Mouse (Mus musculus): ENCODE data around the gene Pappa. TPM values are rescaled to one million over a fixed set of nuclear protein-coding genes. Genes with fewer than 3 reads are reported as not detected.

Pappa gene
- total and polyA plus RNA-seq, 3 experiments: not detected

DNA sequence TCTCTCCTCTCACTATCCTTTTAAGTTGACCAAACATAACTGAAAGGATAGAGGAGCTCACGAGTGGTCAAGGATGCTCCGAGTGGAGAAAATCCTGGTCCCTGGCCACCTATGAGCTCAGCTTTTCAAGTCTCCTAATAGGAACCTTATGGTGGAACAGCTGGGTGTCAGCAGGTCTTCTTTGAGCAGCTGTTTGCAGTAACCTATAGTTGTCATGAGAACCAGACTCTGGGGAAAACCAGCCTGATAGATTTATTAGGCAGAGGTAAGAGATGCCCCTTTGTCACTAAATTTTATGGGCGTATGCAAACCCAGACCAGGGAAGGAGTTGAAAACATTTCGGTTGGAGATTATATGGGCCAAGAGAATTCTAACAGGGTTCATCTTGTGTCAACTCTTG lies 267.0 kb downstream of the Pappa start (continued):
- no peak for TF ChIP-seq ZMIZ1 (IDR thresholded peaks at IDR 0.05; ENCODE audit: low read depth, low read length)
- no peak for TF ChIP-seq JUND (IDR thresholded peaks at IDR 0.05; ENCODE audit: low read depth, low read length)
- TF ChIP-seq ZC3H11A (IDR thresholded peaks at IDR 0.05; ENCODE audit: low read depth, low read length): no peak

DNA sequence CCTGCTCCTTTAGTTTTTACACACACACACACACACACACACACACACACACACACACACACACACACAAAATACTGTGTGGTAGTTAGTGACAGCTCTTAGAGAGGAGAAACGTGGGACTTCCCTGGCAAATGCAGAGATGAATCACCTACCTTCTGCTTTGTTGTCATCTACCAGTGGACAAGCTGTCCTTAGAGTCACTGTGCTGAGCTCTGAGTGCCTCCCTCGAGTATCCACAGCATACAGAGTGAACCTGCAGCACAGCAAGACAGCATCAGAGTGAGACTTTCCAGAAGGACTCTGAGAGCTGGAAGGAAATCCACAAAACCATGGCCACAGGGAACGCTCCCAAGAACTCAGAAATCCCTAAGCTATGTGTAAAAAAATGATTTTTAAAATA lies 272.8 kb downstream of the Pappa start:
- Histone ChIP-seq H3K36me3 (ENCODE audit: control insufficient read depth in 1 of 2, insufficient read depth in 2 of 2, low read length in 2 of 2) (no peaks in the 10 kb centered on the region), H3K9ac (ENCODE audit: control insufficient read depth, low read depth, low read length, poor library complexity, severe bottlenecking) (no peak overlapping the region), H3K4me3 (ENCODE audit: control insufficient read depth in 1 of 2, insufficient read depth in 1 of 2, low read depth in 2 of 2, low read length in 2 of 2) (no peak overlapping the region), H3K9me3 (replicated peaks; ENCODE audit: insufficient read depth, low read length) (no peaks in the 10 kb centered on the region), H3K79me2 (ENCODE audit: control insufficient read depth, insufficient read depth, low read length, poor library complexity) (no peaks in the 10 kb centered on the region), H3K27me3 (ENCODE audit: control insufficient read depth in 1 of 2, insufficient read depth in 2 of 2, low read length in 2 of 2) (no peaks in the 10 kb centered on the region), H3K27ac (ENCODE audit: control insufficient read depth, low read depth, low read length) (no peak overlapping the region), H3K4me1 (ENCODE audit: control insufficient read depth in 1 of 2, insufficient read depth in 2 of 2, low read length in 2 of 2) (no peaks in the 10 kb centered on the region)
- DNase-seq (ENCODE audit: low read depth, low spot score): no peak
- no peak for TF ChIP-seq KAT2A (conservative IDR thresholded peaks at IDR 0.05; ENCODE audit: low read depth, low read length)
- TF ChIP-seq EP300 (IDR thresholded peaks at IDR 0.05; ENCODE audit: low read depth in 1 of 2, low read length in 2 of 2): no peak
- no peak for TF ChIP-seq HCFC1 (IDR thresholded peaks at IDR 0.05; ENCODE audit: low read depth, low read length)

DNA sequence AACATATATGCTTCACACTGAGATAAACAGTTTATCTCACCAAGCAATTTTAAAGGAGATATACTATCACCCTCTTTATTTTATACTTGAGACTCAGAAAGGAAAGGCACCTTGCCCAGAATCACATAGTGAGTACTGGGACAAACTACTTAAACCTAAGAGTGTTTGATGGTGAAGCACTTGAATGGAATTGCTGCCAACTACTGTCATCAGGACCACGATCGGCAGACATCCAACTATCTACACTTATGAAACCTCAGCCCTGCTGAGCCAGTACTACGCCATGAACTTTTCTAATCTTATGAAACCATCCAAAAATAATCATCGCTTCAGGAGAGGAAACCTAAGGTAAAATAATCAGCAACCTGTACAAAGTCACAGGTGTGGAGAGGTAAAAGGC lies 275.5 kb downstream of the Pappa start:
- DNase-seq (ENCODE audit: low read depth, low spot score): no peak
- Histone ChIP-seq H3K79me2 (ENCODE audit: control insufficient read depth, insufficient read depth, low read length, poor library complexity) (no peaks in the 10 kb centered on the region), H3K27ac (ENCODE audit: control insufficient read depth, low read depth, low read length) (no peak overlapping the region), H3K36me3 (ENCODE audit: control insufficient read depth in 1 of 2, insufficient read depth in 2 of 2, low read length in 2 of 2) (no peaks in the 10 kb centered on the region), H3K27me3 (ENCODE audit: control insufficient read depth in 1 of 2, insufficient read depth in 2 of 2, low read length in 2 of 2) (no peaks in the 10 kb centered on the region), H3K9me3 (replicated peaks; ENCODE audit: insufficient read depth, low read length) (no peaks in the 10 kb centered on the region), H3K4me1 (ENCODE audit: control insufficient read depth in 1 of 2, insufficient read depth in 2 of 2, low read length in 2 of 2) (no peaks in the 10 kb centered on the region), H3K4me3 (ENCODE audit: control insufficient read depth in 1 of 2, insufficient read depth in 1 of 2, low read depth in 2 of 2, low read length in 2 of 2) (no peak overlapping the region), H3K9ac (ENCODE audit: control insufficient read depth, low read depth, low read length, poor library complexity, severe bottlenecking) (no peak overlapping the region)
- TF ChIP-seq MAFK (IDR thresholded peaks at IDR 0.05; ENCODE audit: borderline replicate concordance, low read depth, low read length): no peak
- TF ChIP-seq CHD2 (IDR thresholded peaks at IDR 0.05; ENCODE audit: low read length): no peak
- TF ChIP-seq ZKSCAN1 (IDR thresholded peaks at IDR 0.05; ENCODE audit: low read depth, low read length): no peak
- TF ChIP-seq SMC3 (IDR thresholded peaks at IDR 0.05; ENCODE audit: low read depth, low read length): no peak
- TF ChIP-seq MYB (IDR thresholded peaks at IDR 0.05; ENCODE audit: low read depth, low read length): no peak
- TF ChIP-seq POLR2AphosphoS2 (IDR thresholded peaks at IDR 0.05; ENCODE audit: low read length): no peak
- TF ChIP-seq ETS1 (IDR thresholded peaks at IDR 0.05; ENCODE audit: low read depth, low read length): no peak
- no peak for TF ChIP-seq NRF1 (IDR thresholded peaks at IDR 0.05; ENCODE audit: insufficient read depth, low read depth, low read length, poor library complexity, severe bottlenecking)
- TF ChIP-seq MAZ (IDR thresholded peaks at IDR 0.05; ENCODE audit: low read depth, low read length): no peak
